Mouse (Mus musculus): ENCODE data around the gene Vps41. TPM values are rescaled to one million over a fixed set of nuclear protein-coding genes. Genes with fewer than 3 reads are reported as not detected.

The Vps41 gene
- polyA plus RNA-seq, 1 experiment from 2014 or later, result 115 TPM

DNA sequence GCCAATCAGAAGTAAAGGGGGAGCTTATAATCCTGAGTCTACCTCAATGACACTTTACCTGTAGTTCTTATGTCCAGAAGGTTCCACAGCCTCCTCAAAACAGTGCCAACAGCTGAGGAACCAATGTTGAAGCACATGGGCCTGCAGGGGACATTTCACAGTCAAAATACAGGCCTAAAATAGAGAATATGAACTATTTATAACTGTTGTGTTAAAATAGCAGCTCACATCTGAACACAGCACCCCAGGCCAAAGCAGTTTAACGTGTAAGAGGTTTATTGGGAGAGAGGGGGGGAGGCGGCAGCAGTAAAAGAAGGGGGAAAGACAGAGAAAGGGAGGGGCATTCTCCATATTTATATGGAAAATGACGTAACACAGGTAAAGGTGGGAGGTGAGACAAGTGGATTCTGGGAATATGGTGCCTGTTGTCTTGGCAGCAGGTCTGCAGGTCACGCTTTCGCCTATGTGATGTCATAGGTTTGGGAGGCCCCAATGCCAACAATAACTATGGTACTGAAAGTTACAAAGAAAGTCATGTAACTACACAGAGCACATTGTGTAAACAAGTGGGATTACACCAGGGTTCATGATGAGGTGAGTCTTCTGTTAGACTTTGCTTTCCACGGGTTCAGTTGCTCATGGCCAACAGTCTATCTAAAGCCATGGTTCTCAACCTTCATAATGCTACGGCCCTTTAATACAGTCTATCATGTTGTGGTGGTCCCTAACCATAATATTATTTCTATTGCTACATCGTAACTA, 56.5 kb downstream of the Vps41 start:
- H3K36me3 ChIP-seq (ENCODE audit: inconsistent target), result no peaks in the 10 kb centered on the region
- 95% methylated on average over 8 of the region's 8 CpGs for WGBS (ENCODE audit: missing documents)
- H3K4me3 ChIP-seq (ENCODE audit: inconsistent target), result no peak overlapping the region
- no peak overlapping the region for H3K27ac ChIP-seq
- peaks cover 20% of the 10 kb centered on the region; the same call in 1 of the 2 replicates for H3K79me2 ChIP-seq (ENCODE audit: inconsistent target)

DNA sequence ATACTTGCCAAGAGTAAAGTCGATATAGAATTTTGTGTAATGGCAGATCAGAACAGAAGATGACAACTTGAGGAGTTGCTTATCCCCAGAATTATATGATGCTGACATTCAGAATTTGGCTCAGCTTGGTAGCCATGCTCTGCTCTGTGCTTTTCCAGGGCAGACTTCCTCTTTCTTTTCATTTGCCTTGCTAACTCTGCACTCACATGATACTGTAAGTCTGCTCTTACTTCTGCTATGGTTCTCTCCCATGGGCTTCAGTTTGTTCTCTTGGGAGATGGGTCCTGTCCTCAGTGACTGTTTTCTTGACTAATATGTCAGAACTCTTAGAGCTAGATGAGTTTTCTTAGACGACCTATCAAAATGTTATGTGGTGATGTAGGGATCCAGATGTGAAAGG, 64.2 kb downstream of the Vps41 start:
- 70% methylated on average over 2 of the region's 2 CpGs for WGBS (ENCODE audit: missing documents)

DNA sequence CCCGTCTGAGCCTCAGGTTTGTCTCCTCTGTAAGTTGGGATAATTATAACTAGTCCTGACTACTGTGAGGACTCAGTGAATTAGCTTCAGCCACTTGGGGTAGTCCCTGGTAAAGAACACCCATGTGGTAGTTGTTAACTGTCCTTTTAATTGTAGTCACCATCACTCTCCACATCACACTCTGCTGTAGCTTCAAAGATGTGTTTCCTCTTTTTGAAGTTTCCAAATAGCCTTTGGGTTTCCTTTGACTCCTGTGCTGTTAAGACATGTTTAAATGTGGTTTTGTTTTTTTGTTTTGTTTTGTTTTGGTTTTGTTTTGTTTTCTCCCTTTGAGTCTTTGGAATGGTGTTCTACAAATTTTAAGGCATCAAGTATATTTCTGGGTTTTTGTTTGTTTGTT, 68.6 kb downstream of the Vps41 start:
- H3K36me3 ChIP-seq (ENCODE audit: inconsistent target), result no peaks in the 10 kb centered on the region
- H3K79me2 ChIP-seq (ENCODE audit: inconsistent target), result peaks cover 7% of the 10 kb centered on the region; the same call in 1 of the 2 replicates
- H3K27ac ChIP-seq, result no peak overlapping the region
- 100% methylated on average over 1 of the region's 1 CpGs for WGBS (ENCODE audit: missing documents)
- no peak overlapping the region for H3K4me3 ChIP-seq (ENCODE audit: inconsistent target)

More for the DNA sequence above, 64.2 kb downstream of the Vps41 start:
- Histone ChIP-seq H3K4me3 (ENCODE audit: inconsistent target) (no peak overlapping the region), H3K27ac (peak overlapping the region; percentile 83), H3K36me3 (ENCODE audit: inconsistent target) (no peaks in the 10 kb centered on the region), H3K79me2 (ENCODE audit: inconsistent target) (peaks cover 6% of the 10 kb centered on the region; the same call in 1 of the 2 replicates)

DNA sequence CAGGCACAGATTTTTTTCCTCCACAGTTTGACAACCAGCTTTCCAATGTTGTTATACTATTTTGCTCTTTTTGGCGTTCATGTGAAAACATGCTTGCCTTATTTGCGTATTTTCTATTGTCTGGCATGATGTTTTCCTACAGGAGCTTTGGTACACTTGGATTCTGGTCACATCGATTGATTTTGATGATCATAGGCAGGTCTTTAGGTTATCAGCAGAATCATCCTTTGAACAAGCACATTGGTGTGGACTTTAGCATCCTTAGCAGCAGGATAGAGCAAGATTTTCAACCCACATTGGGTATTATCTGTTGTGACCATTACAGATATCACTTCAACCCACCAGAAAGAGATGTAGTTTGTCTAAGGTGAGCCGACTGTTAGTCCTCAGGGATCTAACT, 71.0 kb downstream of the Vps41 start:
- Histone ChIP-seq H3K36me3 (ENCODE audit: inconsistent target) (no peaks in the 10 kb centered on the region), H3K4me3 (ENCODE audit: inconsistent target) (no peak overlapping the region), H3K79me2 (ENCODE audit: inconsistent target) (peaks cover 7% of the 10 kb centered on the region; the same call in 1 of the 2 replicates), H3K27ac (no peak overlapping the region)
- 96% methylated on average over 4 of the region's 4 CpGs for WGBS (ENCODE audit: missing documents)

DNA sequence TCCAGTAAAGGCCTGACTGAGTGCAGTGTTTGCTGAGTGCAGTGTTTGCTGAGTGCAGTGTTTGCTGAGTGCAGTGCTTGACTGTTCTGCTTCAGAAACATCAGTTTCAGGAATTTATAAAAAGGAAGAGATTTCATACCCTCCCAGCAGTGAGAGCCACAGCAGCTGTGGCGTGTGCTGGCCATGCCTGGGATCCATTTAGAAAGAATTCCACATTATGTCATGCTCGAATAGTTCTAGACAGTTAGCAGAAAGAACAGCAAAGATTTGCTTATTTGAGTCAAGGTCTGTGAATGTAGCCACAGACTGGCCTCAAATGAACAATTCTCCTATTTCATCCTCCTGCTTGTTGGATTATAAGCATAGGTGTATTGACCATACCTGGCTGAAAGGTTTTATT, 71.6 kb downstream of the Vps41 start:
- Histone ChIP-seq H3K79me2 (ENCODE audit: inconsistent target) (peaks cover 7% of the 10 kb centered on the region; the same call in 1 of the 2 replicates), H3K4me3 (ENCODE audit: inconsistent target) (no peak overlapping the region), H3K36me3 (ENCODE audit: inconsistent target) (no peaks in the 10 kb centered on the region; the same call in 1 of the 2 replicates), H3K27ac (no peak overlapping the region)
- 93% methylated on average over 2 of the region's 2 CpGs for WGBS (ENCODE audit: missing documents)

DNA sequence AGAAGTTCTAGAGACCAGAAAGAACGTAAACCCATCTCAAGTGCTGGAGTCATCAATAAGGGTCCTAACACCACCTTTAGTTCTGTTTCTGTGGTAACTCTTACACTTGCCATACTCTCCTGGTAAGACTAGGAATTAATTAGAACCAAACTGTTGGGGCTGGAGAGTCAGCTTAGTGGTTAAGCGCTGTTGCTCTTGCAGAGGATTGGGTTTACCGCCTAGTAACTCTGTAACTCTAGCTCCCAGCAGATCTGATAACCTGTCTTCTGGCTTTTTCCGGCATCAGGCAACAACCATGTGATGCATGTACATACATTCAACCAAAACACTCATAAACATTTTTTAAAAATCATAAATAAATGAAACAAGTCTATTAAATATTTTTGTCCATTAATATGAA, 72.6 kb downstream of the Vps41 start:
- no peak overlapping the region for H3K27ac ChIP-seq
- H3K4me3 ChIP-seq (ENCODE audit: inconsistent target), result no peak overlapping the region
- no peaks in the 10 kb centered on the region; the same call in 1 of the 2 replicates for H3K36me3 ChIP-seq (ENCODE audit: inconsistent target)
- H3K79me2 ChIP-seq (ENCODE audit: inconsistent target), result peaks cover 7% of the 10 kb centered on the region; the same call in 1 of the 2 replicates
- 98% methylated on average over 4 of the region's 4 CpGs for WGBS (ENCODE audit: missing documents)

DNA sequence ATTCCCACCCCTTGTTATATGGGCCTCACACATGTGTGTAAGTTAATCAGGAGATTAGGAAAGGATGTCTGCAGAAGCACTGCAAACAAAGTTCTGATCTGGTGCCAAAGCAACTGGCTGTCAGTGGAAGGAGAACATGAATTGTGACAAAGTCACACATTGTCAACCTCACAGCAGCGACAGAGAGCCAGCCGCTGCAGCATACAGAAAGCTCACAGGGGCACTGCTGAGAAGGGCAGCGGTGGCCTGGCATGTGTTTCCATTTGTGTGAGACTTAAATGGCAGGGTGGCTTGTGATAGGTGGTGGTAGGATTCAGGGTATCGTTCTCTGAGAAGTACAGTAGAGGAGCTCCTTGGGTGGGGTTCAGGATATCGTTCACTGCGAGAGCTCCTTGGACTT, 73.0 kb downstream of the Vps41 start:
- Histone ChIP-seq H3K4me3 (ENCODE audit: inconsistent target) (no peak overlapping the region), H3K79me2 (ENCODE audit: inconsistent target) (peaks cover 7% of the 10 kb centered on the region; the same call in 1 of the 2 replicates), H3K27ac (no peak overlapping the region), H3K36me3 (ENCODE audit: inconsistent target) (no peaks in the 10 kb centered on the region; the same call in 1 of the 2 replicates)
- 89% methylated on average over 6 of the region's 6 CpGs for WGBS (ENCODE audit: missing documents)

DNA sequence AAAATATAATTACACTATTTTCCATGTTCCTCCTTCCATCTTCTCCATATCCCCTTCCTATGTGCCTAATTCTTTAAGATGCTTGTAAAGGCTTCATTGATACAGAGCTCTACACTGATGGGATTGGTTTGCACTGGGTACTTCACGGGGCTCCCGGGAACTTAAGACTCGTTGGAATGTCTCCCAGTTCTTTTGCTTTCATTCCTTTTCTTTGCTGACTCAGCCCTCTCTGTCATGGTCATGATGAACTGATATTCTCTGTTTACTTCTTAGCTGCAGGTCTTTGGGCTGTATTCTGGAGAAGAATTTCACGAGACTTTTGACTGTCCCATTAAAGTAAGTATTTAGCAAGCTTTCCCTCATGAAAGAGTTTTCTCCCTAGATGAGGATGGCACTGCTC, 74.2 kb downstream of the Vps41 start:
- H3K27ac ChIP-seq, result no peak overlapping the region
- H3K4me3 ChIP-seq (ENCODE audit: inconsistent target), result no peak overlapping the region
- H3K79me2 ChIP-seq (ENCODE audit: inconsistent target), result peaks cover 6% of the 10 kb centered on the region; the same call in 1 of the 2 replicates
- H3K36me3 ChIP-seq (ENCODE audit: inconsistent target), result no peaks in the 10 kb centered on the region; the same call in 1 of the 2 replicates
- WGBS (ENCODE audit: missing documents), result 100% methylated on average over 4 of the region's 4 CpGs

DNA sequence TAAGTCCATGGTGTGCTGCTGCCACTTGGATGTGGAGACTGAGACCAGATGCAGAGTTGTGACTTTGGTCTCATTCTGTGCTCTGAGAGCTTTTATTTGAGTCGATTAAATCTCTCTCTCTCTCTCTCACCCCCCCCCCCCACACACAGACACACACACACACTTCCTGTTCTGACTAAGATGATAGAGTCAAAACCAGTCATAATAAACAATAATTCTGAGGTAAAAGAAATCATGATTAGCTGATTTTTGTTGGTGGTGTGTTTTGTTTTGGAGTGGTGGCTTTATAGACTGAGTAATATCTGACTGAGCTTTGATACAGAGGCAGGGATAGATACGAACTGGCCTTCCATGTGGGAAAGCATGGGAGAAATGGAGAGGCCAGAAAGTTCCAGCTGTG, 74.6 kb downstream of the Vps41 start:
- Histone ChIP-seq H3K4me3 (ENCODE audit: inconsistent target) (no peak overlapping the region), H3K36me3 (ENCODE audit: inconsistent target) (no peaks in the 10 kb centered on the region; the same call in 1 of the 2 replicates), H3K79me2 (ENCODE audit: inconsistent target) (peaks cover 2% of the 10 kb centered on the region; the same call in 1 of the 2 replicates), H3K27ac (no peak overlapping the region)
- WGBS (ENCODE audit: missing documents), result 82% methylated on average over 1 of the region's 2 CpGs

DNA sequence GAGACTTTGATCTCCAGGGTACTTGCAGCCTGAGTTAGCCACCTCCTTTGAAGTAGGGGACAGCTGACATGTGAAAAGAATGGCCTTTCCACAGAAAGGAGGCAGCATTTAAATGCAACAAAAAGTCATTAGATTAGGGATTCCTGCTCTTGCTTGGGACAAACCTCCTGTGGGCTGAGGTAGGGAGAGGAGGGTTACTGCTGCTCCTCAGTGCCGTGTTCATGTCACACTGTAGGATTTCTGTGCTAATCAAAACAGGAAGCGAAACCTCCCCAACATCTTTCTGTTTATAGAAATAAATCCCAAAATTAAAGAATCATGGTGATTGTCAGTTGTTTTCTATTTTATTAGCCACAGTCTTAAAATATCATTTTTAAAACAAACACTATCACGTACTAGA, 77.4 kb downstream of the Vps41 start:
- H3K27ac ChIP-seq, result no peak overlapping the region
- WGBS (ENCODE audit: missing documents), result 72% methylated on average over 3 of the region's 3 CpGs
- no peaks in the 10 kb centered on the region; the same call in 1 of the 2 replicates for H3K36me3 ChIP-seq (ENCODE audit: inconsistent target)
- H3K79me2 ChIP-seq (ENCODE audit: inconsistent target), result no peaks in the 10 kb centered on the region
- H3K4me3 ChIP-seq (ENCODE audit: inconsistent target), result no peak overlapping the region

DNA sequence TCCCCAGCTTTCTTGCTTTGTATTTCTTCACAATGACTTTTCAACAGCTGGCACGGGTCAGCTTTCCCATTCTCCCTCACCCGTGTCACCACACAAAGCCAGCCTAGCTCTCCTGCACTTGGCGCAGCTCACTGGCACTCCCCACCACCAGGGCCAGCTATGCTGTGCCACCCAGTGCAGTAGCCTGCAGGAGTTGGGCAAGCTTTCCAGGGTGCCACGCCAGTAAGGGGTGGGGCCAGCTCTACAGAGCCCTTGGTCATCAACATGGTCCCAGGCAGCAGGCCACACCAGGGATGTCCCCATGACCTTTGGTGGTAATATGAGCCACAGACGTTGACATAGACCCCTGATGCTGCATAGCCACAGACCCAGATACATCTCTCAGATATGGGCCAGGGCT, 80.5 kb downstream of the Vps41 start:
- WGBS (ENCODE audit: missing documents), result 95% methylated on average over 5 of the region's 5 CpGs
- no peak overlapping the region for H3K4me3 ChIP-seq (ENCODE audit: inconsistent target)
- no peaks in the 10 kb centered on the region; the same call in 1 of the 2 replicates for H3K36me3 ChIP-seq (ENCODE audit: inconsistent target)

DNA sequence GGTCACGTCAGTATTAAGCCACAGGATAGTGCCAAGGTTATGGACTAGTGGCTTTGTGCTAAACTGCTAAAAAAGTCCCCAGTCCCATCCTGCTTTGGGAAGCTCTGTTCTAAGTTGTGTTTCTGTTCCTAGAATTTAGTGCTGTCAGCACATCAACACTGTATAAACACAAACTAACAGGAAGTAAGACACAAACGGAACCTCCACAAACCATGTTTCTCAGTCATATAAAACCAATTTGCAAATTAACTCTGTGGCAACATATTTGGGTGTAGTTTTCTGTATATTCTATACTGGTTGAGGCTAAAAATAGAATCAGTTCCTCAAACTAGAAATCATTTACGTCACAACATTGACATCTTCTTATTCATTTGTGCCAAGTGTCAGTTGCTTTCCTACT, 83.3 kb downstream of the Vps41 start:
- no peak overlapping the region for H3K4me3 ChIP-seq (ENCODE audit: inconsistent target)
- no peaks in the 10 kb centered on the region for H3K36me3 ChIP-seq (ENCODE audit: inconsistent target)
- H3K27ac ChIP-seq, result peak overlapping the region; percentile 39
- H3K79me2 ChIP-seq (ENCODE audit: inconsistent target), result no peaks in the 10 kb centered on the region
- WGBS (ENCODE audit: missing documents), result 30% methylated on average over 3 of the region's 3 CpGs

More for the DNA sequence above, 80.5 kb downstream of the Vps41 start:
- Histone ChIP-seq H3K27ac (no peak overlapping the region), H3K79me2 (ENCODE audit: inconsistent target) (no peaks in the 10 kb centered on the region)

DNA sequence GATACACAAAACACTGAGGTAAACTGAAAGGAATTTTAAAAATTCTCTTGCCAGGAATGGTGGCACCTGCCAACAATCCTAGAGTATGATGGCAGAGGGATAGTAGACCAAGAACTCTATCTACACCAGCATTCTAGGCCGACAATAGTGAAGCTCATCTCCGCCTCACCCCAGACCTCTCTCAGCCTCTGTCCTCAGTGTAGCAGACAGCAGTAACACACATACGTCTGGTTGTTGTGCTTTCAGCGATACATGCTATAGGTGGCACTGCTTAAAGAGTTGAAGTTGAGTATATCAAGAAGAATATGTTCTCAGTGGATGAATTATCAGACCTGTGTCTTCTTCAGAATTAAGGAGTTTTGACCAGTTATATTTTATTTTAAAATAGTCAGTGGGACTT, 92.4 kb downstream of the Vps41 start:
- WGBS (ENCODE audit: missing documents), result 97% methylated on average over 4 of the region's 4 CpGs
- H3K36me3 ChIP-seq (ENCODE audit: inconsistent target), result peaks cover 39% of the 10 kb centered on the region
- no peaks in the 10 kb centered on the region for H3K79me2 ChIP-seq (ENCODE audit: inconsistent target)
- no peak overlapping the region for H3K4me3 ChIP-seq (ENCODE audit: inconsistent target)
- no peak overlapping the region for H3K27ac ChIP-seq

DNA sequence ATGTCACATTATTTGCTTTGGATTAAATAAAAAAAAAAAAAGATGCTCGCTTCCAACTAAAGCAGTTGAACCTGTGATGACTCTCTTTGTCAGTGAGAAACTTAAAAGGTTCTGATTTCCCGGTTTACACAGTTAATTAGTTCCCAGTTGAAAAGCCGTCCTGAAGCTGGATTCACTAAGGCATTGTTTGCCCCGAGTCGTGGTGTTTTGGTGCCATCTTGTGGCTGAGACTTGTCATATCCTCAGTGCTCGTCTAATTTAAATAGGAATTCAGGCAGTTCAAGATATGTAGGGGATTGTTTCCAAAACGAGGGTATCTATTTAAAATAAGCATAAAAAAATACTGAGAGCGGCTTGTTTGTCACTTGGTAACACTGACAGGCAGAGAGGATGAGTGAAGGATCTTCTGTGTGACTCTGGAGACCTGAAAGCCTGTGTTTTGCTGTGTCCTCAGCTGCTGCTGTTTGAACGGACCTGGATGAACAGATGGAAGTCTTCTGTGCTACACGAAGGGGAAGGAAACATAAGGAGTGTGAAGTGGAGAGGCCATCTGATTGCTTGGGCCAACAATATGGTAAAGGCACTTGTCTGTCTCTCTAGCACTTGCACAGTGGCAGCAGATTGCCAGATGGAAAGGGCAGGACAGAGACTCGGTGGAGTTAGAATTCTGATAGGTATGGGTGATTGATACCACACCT, 93.0 kb downstream of the Vps41 start:
- Histone ChIP-seq H3K36me3 (ENCODE audit: inconsistent target) (peaks cover 46% of the 10 kb centered on the region), H3K4me3 (ENCODE audit: inconsistent target) (no peak overlapping the region), H3K79me2 (ENCODE audit: inconsistent target) (no peaks in the 10 kb centered on the region), H3K27ac (no peak overlapping the region)
- 38% methylated on average over 11 of the region's 11 CpGs for whole genome bisulfite sequencing (ENCODE audit: missing documents)
